Mouse (Mus musculus) liver, embryonic 14.5 days (tissue): Measurements from ENCODE around the gene Palm. TPM values are rescaled to one million over a fixed set of nuclear protein-coding genes. Genes with fewer than 3 reads are reported as not detected.

Experiments
- ATAC-seq: fragments of 200-750 bp; cut with Nextera tagmentation; 2 replicates; pipeline ENCODE4 v1.8.0; 2017; ENCODE audit warnings: moderate number of reproducible peaks, mild to moderate bottlenecking, moderate library complexity; ENCODE audit not compliant: insufficient read depth
- DNase-seq, 3 experiments: peaks; one replicate each; pipeline ENCODE4 v3.0.0-alpha.2; 2012 to 2013; ENCODE audit warnings: low read depth in 3 of 3, low spot score in 3 of 3
- H3K27ac ChIP-seq: fragments of 300-500 bp; sonication (generic); 2 replicates; pipeline ENCODE4 v1.5.1; 2014; ENCODE audit warnings: moderate library complexity, mild to moderate bottlenecking, control low read depth, inconsistent platforms
- H3K27me3 ChIP-seq: fragments of 300-500 bp; sonication (generic); 2 replicates; pipeline ENCODE4 v1.6.1; 2014; ENCODE audit warnings: mild to moderate bottlenecking, low read length, moderate library complexity; ENCODE audit not compliant: control insufficient read depth, insufficient read depth
- H3K36me3 ChIP-seq: fragments of 300-500 bp; sonication (generic); replicated peaks from 2 replicates; pipeline ENCODE4 v1.6.1; 2014; ENCODE audit warnings: low read depth; ENCODE audit not compliant: control insufficient read depth, insufficient read depth
- H3K4me1 ChIP-seq, 2 experiments: fragments of 200-500 bp in 1 of 2; fragments of 300-500 bp in 1 of 2; sonication (generic) in 1 of 2; replicated peaks; 2 replicates each; pipeline ENCODE4 v1.6.1; 2012 to 2014; ENCODE audit warnings: antibody characterized with exemption in 1 of 2, inconsistent platforms in 1 of 2, low read length in 1 of 2; ENCODE audit not compliant: control insufficient read depth in 2 of 2, insufficient read depth in 2 of 2
- H3K4me2 ChIP-seq: fragments of 300-500 bp; sonication (generic); 2 replicates; pipeline ENCODE4 v1.6.1; 2014; ENCODE audit warnings: low read depth, mild to moderate bottlenecking, control low read depth, moderate library complexity
- H3K4me3 ChIP-seq, 2 experiments: fragments of 200-500 bp in 1 of 2; fragments of 300-500 bp in 1 of 2; sonication (generic) in 1 of 2; 2 replicates each; pipeline ENCODE4 v1.5.1; 2012 to 2014; ENCODE audit warnings: low read depth in 2 of 2, low read length in 2 of 2, mild to moderate bottlenecking in 2 of 2, control low read depth in 1 of 2, inconsistent platforms in 1 of 2, moderate library complexity in 1 of 2; ENCODE audit not compliant: insufficient read depth in 1 of 2
- H3K9ac ChIP-seq: fragments of 300-500 bp; sonication (generic); replicated peaks from 2 replicates; pipeline ENCODE4 v1.6.1; 2014; ENCODE audit warnings: mild to moderate bottlenecking, control low read depth, moderate library complexity
- H3K9me3 ChIP-seq: fragments of 300-500 bp; sonication (generic); 2 replicates; pipeline ENCODE4 v1.6.1; 2016; ENCODE audit warnings: low read length, mixed read lengths; ENCODE audit not compliant: control insufficient read depth
- CTCF ChIP-seq: IDR thresholded peaks from 2 replicates; pipeline ENCODE4 v1.5.1; 2016; ENCODE audit warnings: antibody characterized with exemption, low read depth, control low read depth
- EP300 ChIP-seq: IDR thresholded peaks from 2 replicates; pipeline ENCODE4 v1.6.1; 2016; ENCODE audit warnings: antibody characterized with exemption, low read depth
- WGBS: fragments of 180-500 bp; shearing (Covaris S2); extraction: QIAGEN DNeasy Blood & Tissue Kit; methylation state at CpG from one replicate; pipeline ENCODE4 v1.1.7; 2014; ENCODE audit not compliant: insufficient replicate concordance; 5-methylcytosine and 5-hydroxymethylcytosine counted together
- polyA plus RNA-seq, 2 experiments: library from polyadenylated mRNA; depleted of rRNA in 1 of 2; stranded (reverse) in 1 of 2; unstranded in 1 of 2; fragments of >200 nt; fragmentation: Nextera tagmentation in 1 of 2; extraction: Ambion mirVana in 1 of 2; gene quantifications; 2 replicates each; pipeline versions ENCODE4 v1.2.1 to v1.2.3; 2012 to 2014

Palm gene
- polyA plus RNA-seq, 2 experiments, result 3.5 to 4.1 TPM

DNA sequence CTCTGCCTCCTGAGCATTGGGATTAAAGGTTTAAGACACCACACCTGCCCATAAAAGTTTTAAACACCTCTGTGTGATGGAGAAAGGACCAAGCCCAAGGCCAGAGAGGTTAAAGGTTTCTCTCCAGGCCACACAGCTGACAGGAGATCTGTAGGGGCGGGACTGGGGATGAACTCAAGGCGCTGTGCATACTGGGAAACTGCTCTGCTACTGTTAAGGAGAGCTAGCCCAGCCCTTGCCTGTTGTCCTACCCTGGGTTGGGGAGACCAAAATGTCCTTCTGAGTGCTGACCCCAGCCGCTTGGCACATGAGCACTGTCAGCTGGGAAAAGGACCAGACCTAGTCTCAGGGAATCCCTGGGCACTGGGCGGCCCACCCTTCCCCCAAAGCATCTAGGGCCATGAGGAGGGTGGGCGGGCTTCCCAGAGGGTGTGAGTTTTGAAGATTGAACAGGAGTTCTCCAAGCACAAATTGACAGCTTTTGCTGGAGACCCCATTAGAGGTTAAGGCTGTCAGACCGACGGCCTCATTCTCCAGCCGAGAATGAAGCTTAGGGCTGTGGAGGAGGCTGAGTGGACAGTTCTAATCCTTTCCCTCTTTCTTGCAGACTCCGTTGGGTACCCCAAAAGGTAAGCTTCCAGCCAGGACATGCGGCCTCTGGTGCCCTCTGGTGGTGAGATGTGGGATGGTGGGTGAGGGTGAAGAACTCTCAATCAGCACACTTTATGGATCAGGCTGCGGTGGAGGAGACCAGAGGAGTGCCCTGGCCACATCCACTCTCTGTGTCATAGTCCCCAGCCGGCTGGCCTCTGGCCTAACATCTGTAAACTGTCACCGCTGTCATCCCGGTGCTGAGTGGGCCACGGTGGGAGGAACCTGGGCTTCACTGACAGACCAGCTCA is 18.6 kb downstream of the Palm start:
- H3K36me3 ChIP-seq, result no peaks in the 10 kb centered on the region
- TF ChIP-seq CTCF (peak; percentile 98), EP300 (no peak)

DNA sequence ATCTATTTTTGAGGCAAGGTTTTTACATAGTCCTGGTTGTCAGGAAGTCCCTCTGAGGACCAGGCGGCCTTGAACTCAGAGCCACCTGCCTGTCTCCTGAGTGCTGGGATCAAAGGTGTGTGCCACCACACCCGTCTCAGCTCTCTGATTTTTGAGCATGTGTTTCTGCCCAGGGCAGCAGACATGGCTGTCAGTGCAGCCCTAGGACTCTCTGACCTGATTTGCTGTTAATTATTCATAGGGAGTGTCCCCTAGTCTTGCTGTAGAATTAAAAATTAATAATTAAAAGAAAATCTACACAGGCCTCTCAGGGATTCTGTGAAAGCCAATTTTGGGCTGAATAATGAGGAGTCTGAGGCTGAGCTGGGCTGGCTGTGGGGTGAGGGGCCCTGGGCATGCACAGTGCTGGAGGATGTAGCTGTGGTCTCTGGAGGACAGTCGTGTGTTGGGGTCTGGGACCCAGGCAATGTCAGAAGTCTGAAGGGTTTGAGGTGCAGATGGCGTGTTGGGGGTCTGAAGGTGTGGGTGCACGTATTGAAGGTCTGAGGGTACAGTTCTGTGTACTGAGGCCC is 21.0 kb downstream of the Palm start:
- Histone ChIP-seq H3K9me3 (no peaks in the 10 kb centered on the region), H3K27ac (no peak overlapping the region), H3K36me3 (no peaks in the 10 kb centered on the region), H3K9ac (no peak overlapping the region), H3K27me3 (no peaks in the 10 kb centered on the region), H3K4me3 (no peak overlapping the region), H3K4me1 (no peaks in the 10 kb centered on the region), H3K4me2 (no peak overlapping the region)
- no peak for TF ChIP-seq CTCF
- TF ChIP-seq EP300, result no peak
- DNase-seq, result no peak
- WGBS, result 55% methylated on average over 5 of the region's 5 CpGs
- ATAC-seq, result no peak

More for the DNA sequence above, 18.6 kb downstream of the Palm start:
- no peak overlapping the region for H3K27ac ChIP-seq
- H3K9ac ChIP-seq, result no peak overlapping the region
- peak; percentile 31 to 50 (median 35) for DNase-seq
- H3K4me1 ChIP-seq, result peaks cover 1 to 5% of the 10 kb centered on the region in 2 experiments
- no peak overlapping the region for H3K4me2 ChIP-seq
- ATAC-seq, result peak; percentile 26; the same call in 1 of the 2 replicates
- no peak overlapping the region for H3K4me3 ChIP-seq
- WGBS, result 24% methylated on average over 15 of the region's 15 CpGs
- no peaks in the 10 kb centered on the region for H3K27me3 ChIP-seq
- H3K9me3 ChIP-seq, result no peaks in the 10 kb centered on the region

DNA sequence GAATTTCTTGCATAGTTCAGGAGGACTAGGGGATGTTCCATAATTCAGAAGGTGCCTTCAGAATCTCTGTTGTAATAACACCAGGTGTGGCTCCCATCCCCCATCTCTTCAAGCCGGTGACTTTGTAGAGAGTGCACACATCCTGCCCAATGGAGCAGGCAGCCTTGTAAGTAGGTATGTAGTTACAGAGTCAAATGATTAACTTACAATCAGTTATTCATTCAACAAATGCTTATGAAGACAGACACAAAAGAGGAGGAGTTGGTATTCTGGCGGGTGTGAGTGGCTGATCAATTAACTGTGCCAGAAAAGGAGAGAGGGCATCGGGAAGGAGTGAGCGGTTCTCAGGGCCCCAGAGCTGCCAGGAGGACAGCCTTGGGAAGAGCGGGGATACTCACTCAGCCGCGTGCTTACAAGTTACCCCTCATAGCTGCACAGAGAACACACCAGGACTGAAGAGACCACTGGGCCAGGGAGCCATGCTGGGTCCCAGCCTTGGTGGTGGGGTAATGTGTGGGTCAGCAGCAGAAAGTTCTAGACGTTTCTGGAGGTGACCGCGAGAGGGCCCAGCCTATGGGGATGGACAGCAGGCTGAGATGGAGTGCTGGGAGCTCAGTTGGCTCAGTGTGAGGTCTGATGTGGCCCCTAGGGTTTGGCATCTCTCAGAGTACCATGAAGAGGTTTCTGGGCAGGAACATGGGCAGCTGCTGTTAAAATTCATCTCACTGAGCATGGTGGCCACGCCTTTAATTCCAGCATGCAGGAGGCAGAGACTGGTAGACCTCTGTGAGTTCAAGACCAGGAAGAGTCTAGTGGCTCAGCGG is 22.5 kb downstream of the Palm start:
- WGBS, result 75% methylated on average over 12 of the region's 12 CpGs
- DNase-seq, result no peak
- no peak overlapping the region for H3K27ac ChIP-seq

DNA sequence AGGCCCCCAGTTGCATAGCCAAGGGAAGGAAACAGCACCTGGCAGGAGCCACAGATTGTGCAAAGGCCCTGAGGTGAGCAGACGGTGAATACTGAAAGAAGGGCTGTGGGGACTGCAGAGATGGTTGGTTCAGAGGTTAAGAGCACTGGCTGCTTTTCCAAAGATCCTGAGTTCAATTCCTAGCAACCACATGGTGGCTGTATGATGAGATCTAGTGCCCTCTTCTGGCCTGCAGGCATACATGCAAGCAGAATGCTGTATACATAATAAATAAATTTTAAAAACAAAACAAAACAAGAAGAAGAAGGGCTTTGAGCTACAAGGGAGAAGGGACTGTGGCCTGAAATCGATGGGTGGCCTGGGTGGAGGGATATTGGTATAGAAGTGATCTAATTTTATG is 23.7 kb downstream of the Palm start:
- no peaks in the 10 kb centered on the region for H3K4me1 ChIP-seq
- no peak overlapping the region for H3K9ac ChIP-seq
- WGBS, result 42% methylated on average over 2 of the region's 2 CpGs
- DNase-seq (no peak), ATAC-seq (no peak)
- H3K27me3 ChIP-seq, result no peaks in the 10 kb centered on the region
- no peak overlapping the region for H3K4me2 ChIP-seq
- no peaks in the 10 kb centered on the region for H3K9me3 ChIP-seq
- H3K27ac ChIP-seq, result no peak overlapping the region
- no peaks in the 10 kb centered on the region for H3K36me3 ChIP-seq
- H3K4me3 ChIP-seq, result no peak overlapping the region
- TF ChIP-seq CTCF, result peak; percentile 44; the same call in 1 of the 2 replicates
- no peak for TF ChIP-seq EP300

More for the DNA sequence above, 22.5 kb downstream of the Palm start:
- Histone ChIP-seq H3K9me3 (no peaks in the 10 kb centered on the region), H3K4me3 (no peak overlapping the region), H3K9ac (no peak overlapping the region), H3K36me3 (no peaks in the 10 kb centered on the region), H3K27me3 (no peaks in the 10 kb centered on the region), H3K4me1 (no peaks in the 10 kb centered on the region), H3K4me2 (no peak overlapping the region)
- TF ChIP-seq CTCF, result no peak
- no peak for TF ChIP-seq EP300
- no peak for ATAC-seq

DNA sequence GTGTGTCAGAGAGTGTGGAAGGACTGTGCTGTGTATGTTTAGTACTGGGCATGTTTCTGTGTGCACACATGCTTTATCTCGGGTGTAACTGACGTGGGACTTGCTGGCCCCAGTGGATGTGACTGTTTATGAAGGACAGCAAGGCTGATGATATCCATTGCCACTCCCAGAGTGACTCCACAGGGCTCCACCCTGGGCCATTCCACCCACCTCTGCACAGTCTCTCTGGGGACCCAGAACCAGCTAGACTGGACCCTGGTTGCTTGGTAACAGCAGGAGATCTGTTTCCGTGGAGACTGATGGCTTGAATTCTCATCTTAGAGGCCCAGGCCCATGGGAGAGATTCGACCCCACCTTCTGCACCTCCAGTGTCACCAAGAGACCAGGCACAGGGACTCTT is 24.9 kb downstream of the Palm start:
- no peaks in the 10 kb centered on the region for H3K4me1 ChIP-seq
- no peak for ATAC-seq
- H3K27ac ChIP-seq, result no peak overlapping the region
- no peaks in the 10 kb centered on the region for H3K9me3 ChIP-seq
- no peak overlapping the region for H3K4me3 ChIP-seq
- H3K9ac ChIP-seq, result no peak overlapping the region
- no peak for DNase-seq
- H3K4me2 ChIP-seq, result no peak overlapping the region
- H3K36me3 ChIP-seq, result no peaks in the 10 kb centered on the region
- TF ChIP-seq CTCF (no peak), EP300 (no peak)
- 43% methylated on average over 4 of the region's 4 CpGs for WGBS
- no peaks in the 10 kb centered on the region for H3K27me3 ChIP-seq
